Mouse (Mus musculus) intestine, embryonic 15.5 days (tissue): ENCODE results near the gene Fam214a. TPM values are rescaled to one million over a fixed set of nuclear protein-coding genes. Genes with fewer than 3 reads are reported as not detected.
A peak's percentile ranks its signal among the peaks of the same experiment; 100 is the strongest.

Source experiments
- ATAC-seq: fragments of 200-750 bp; cut with Nextera tagmentation; 2 replicates; pipeline ENCODE4 v1.8.0; 2017; ENCODE audit warnings: moderate TSS enrichment, moderate library complexity
- H3K27ac ChIP-seq: fragments of 300-500 bp; sonication (generic); 2 replicates; pipeline ENCODE4 v1.5.1; 2015; ENCODE audit warnings: mild to moderate bottlenecking, inconsistent platforms
- H3K27me3 ChIP-seq: fragments of 300-500 bp; sonication (generic); replicated peaks from 2 replicates; pipeline ENCODE4 v1.6.1; 2015; ENCODE audit warnings: inconsistent platforms
- H3K36me3 ChIP-seq: fragments of 300-500 bp; sonication (generic); 2 replicates; pipeline ENCODE4 v1.6.1; 2015; ENCODE audit warnings: inconsistent platforms
- H3K4me1 ChIP-seq: fragments of 300-500 bp; sonication (generic); replicated peaks from 2 replicates; pipeline ENCODE4 v1.6.1; 2015; ENCODE audit warnings: inconsistent platforms
- H3K4me2 ChIP-seq: fragments of 300-500 bp; sonication (generic); replicated peaks from 2 replicates; pipeline ENCODE4 v1.6.1; 2015; ENCODE audit warnings: mild to moderate bottlenecking, inconsistent platforms
- H3K4me3 ChIP-seq: fragments of 300-500 bp; sonication (generic); replicated peaks from 2 replicates; pipeline ENCODE4 v1.5.1; 2015; ENCODE audit warnings: inconsistent platforms
- H3K9ac ChIP-seq: fragments of 300-500 bp; sonication (generic); 2 replicates; pipeline ENCODE4 v1.6.1; 2015; ENCODE audit warnings: inconsistent platforms
- H3K9me3 ChIP-seq: fragments of 300-500 bp; sonication (generic); 2 replicates; pipeline ENCODE4 v1.6.1; 2016; ENCODE audit warnings: inconsistent platforms
- WGBS: fragments of 180-500 bp; shearing (Covaris S2); methylation state at CpG from one replicate; pipeline ENCODE4 v1.1.7; 2015; 5-methylcytosine and 5-hydroxymethylcytosine counted together
- polyA plus RNA-seq: library from polyadenylated mRNA; unstranded; fragments of >200 nt; fragmentation: Nextera tagmentation; extraction: Ambion mirVana; gene quantifications from 2 replicates; pipeline ENCODE4 v1.2.1, GENCODE M21; 2015

Fam214a gene
- polyA plus RNA-seq, 1 experiment from 2014 or later = 7.8 TPM

DNA sequence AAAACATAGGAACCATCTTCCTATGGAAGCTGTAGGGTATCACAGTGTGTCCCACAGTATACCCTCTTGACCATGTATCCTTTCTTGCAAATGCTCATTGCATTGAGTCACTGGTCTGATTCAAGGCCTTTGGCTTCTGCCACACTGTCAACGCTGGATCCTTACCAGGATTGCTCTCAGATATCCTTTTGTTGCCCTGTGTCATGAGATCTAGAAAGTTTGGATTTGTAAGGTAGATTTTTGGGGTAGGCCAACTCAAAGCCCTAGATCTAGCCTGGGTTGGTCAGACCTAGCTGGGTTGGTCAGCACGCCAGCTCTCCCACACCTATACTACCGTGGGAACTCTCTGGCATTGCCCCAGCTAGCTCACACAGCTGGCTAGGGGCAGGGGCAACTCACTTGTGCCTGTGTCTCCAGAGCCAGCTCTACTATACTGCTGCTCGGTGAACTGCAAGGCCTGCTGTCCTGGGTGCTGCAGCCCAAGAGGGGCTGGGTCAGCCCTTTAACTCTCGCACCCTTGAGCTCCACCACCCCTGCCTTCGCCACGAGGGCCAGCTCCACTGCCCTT is 36.3 kb downstream of the Fam214a start:
- no peak overlapping the region for H3K4me3 ChIP-seq
- H3K36me3 ChIP-seq = no peaks in the 10 kb centered on the region
- H3K27ac ChIP-seq = no peak overlapping the region
- no peaks in the 10 kb centered on the region for H3K4me1 ChIP-seq
- no peaks in the 10 kb centered on the region for H3K27me3 ChIP-seq
- ATAC-seq = no peak
- H3K9ac ChIP-seq = no peak overlapping the region
- WGBS = 93% methylated on average over 7 of the region's 7 CpGs
- H3K9me3 ChIP-seq = no peaks in the 10 kb centered on the region
- H3K4me2 ChIP-seq = no peak overlapping the region

DNA sequence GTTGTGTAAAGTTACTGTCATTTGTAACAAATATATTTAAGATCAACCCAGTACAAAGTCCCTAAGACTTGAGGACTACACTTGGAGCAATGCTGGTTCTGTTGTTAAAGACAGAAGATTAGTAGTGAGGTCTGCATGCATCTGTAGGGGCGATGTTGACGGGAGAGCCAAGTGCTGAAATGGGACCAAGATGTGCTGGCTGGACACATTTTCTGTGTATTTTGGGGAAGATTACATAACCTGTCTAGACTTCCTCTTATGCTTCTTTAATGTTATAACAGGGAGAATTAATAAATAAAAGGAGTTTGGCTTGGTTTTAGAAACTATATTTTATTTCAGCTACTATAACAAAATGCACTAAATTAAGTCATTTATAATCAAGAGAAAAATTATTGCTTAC is 37.3 kb downstream of the Fam214a start:
- Histone ChIP-seq H3K27ac (no peak overlapping the region), H3K4me1 (no peaks in the 10 kb centered on the region), H3K9ac (no peak overlapping the region), H3K36me3 (no peaks in the 10 kb centered on the region), H3K4me2 (no peak overlapping the region), H3K4me3 (no peak overlapping the region), H3K27me3 (no peaks in the 10 kb centered on the region), H3K9me3 (no peaks in the 10 kb centered on the region)
- 66% methylated on average over 2 of the region's 2 CpGs for WGBS
- ATAC-seq = no peak

DNA sequence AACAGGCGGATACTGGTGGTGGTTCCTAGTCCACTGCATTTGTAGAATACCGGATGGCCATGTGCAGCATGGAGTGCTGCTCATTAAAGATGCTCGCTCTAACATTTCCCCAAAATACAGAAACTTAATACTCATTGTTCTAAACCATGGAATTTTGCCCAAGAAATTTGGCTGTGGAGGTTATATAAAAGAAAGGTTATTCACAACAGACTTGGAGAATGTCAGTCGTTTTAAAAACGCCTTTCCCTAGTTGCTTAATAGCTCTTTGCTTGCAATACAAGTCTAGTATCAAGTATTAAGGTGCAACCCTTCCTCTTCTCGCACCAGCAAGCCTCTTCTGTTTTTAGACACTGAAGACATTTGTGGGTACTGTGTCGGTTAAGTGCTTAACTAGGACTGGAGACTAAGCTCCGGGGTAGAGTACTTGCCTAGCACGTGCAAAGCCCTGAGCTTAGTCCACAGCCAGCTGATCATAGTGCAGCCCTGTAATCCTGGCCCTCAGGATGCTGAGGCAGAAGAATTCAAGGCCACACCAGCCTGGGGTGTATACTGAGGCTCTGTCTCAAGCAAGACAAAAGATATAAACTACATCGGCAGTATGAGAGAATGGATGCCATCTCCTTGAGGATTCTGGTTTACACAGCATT is 42.0 kb downstream of the Fam214a start:
- no peak for ATAC-seq
- Histone ChIP-seq H3K9ac (no peak overlapping the region), H3K4me1 (no peaks in the 10 kb centered on the region), H3K4me3 (no peak overlapping the region), H3K36me3 (no peaks in the 10 kb centered on the region), H3K27ac (no peak overlapping the region), H3K27me3 (no peaks in the 10 kb centered on the region), H3K4me2 (no peak overlapping the region), H3K9me3 (no peaks in the 10 kb centered on the region)
- 74% methylated on average over 10 of the region's 10 CpGs for WGBS

DNA sequence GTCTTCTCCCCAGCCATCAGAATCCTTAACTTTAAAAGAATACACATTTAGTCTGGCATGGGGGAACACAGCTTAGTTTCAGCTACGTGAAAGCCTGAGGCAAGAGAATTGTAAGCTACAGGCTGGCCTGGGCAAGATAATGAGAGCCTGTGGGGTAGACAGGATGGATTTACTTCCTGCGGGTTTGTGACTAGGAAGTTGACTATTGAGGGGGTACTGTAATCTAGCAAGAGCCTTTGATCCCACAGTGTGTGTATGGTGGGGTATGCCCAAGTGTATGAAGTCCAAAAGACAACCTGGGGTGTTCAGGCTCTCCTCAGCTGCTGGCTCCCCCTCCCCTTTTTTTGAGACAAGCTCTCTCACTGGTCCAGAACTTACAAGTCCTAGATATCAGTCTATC is 43.7 kb downstream of the Fam214a start:
- no peak for ATAC-seq
- Histone ChIP-seq H3K4me2 (no peak overlapping the region), H3K27ac (no peak overlapping the region), H3K9ac (no peak overlapping the region), H3K36me3 (no peaks in the 10 kb centered on the region), H3K4me3 (no peak overlapping the region), H3K4me1 (peaks cover 6% of the 10 kb centered on the region), H3K9me3 (no peaks in the 10 kb centered on the region), H3K27me3 (no peaks in the 10 kb centered on the region)
- 74% methylated on average over 2 of the region's 2 CpGs for WGBS

DNA sequence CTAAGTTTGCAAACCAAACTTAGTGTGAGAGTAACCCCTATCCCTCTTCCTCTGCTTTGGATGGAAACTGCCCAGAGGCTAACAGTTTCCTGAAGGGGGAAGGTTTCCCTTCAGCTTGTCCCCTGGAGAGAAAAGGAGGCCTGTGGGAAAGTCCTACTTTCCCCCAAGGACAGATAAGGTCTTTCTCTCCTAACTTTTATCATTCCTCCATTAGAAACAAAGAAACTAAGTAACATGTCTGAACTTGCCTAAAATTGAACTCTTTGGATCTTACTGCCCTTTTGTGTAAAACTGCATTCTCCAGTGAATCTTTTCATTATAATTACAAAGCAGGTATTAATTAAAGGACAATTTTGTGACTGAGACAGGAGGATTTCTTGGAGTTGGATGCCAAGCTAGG is 45.3 kb downstream of the Fam214a start:
- Histone ChIP-seq H3K9me3 (no peaks in the 10 kb centered on the region), H3K36me3 (no peaks in the 10 kb centered on the region), H3K4me1 (peaks cover 14% of the 10 kb centered on the region), H3K4me3 (no peak overlapping the region), H3K9ac (no peak overlapping the region), H3K27ac (no peak overlapping the region), H3K27me3 (no peaks in the 10 kb centered on the region), H3K4me2 (no peak overlapping the region)
- no peak for ATAC-seq

DNA sequence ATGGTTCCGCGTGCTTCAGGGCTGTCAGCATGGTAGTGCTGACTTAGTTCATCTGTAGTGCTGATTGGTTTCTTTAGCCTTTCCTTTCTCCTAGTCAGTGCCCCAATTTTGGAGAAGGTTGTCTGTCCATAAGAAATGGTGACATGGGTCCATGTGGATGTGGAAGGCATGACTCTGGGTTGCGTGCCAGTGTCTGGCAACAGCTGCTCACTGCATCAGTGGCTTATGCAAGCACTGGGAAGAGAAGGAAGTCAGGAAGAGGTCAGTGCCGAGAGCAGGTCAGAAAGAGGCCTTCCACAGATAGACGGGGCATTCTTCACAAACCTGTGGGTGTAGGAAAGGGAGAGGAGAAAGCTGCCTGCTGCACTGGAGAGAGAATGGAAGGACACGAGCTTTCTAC is 48.3 kb downstream of the Fam214a start:
- H3K9ac ChIP-seq = no peak overlapping the region
- no peaks in the 10 kb centered on the region for H3K36me3 ChIP-seq
- H3K9me3 ChIP-seq = no peaks in the 10 kb centered on the region
- H3K27ac ChIP-seq = no peak overlapping the region
- H3K27me3 ChIP-seq = no peaks in the 10 kb centered on the region
- H3K4me2 ChIP-seq = no peak overlapping the region
- H3K4me3 ChIP-seq = no peak overlapping the region
- H3K4me1 ChIP-seq = peaks cover 14% of the 10 kb centered on the region
- 74% methylated on average over 6 of the region's 6 CpGs for WGBS
- no peak for ATAC-seq

DNA sequence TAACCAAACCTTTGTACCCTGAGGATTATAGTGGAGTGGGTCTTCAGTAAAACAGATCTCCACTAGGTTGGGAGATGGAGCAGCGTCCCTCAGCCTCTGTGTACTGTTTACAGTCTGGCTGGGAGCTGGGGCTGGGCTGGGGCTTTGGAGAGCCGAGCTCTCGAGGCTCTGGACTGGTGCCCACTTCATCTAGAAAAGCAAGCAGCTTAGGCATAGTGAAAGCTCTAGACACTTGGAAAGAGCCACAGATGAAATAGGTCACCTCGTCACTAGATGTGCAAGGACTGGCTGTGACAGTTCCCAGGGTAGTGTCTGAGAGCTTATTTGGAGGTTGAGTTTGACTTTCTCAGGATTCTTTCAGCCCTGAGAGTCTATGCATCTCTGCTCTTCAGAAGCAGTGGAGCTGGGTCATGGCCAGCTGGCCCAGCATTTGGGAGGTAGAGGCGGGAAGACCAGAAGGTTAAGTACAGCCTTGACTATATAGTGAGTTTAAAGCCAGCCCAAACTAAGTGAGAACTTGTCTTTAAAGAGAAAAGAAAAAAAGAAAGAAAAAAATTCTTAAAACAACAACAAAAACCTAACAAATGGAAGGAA is 49.0 kb downstream of the Fam214a start:
- Histone ChIP-seq H3K4me2 (no peak overlapping the region), H3K36me3 (no peaks in the 10 kb centered on the region), H3K4me1 (peaks cover 14% of the 10 kb centered on the region), H3K9ac (no peak overlapping the region), H3K9me3 (no peaks in the 10 kb centered on the region), H3K27me3 (no peaks in the 10 kb centered on the region), H3K27ac (peak overlapping the region; percentile 48; the same call in 1 of the 2 replicates), H3K4me3 (no peak overlapping the region)
- peak; percentile 47 for ATAC-seq
- 42% methylated on average over 5 of the region's 5 CpGs for WGBS

DNA sequence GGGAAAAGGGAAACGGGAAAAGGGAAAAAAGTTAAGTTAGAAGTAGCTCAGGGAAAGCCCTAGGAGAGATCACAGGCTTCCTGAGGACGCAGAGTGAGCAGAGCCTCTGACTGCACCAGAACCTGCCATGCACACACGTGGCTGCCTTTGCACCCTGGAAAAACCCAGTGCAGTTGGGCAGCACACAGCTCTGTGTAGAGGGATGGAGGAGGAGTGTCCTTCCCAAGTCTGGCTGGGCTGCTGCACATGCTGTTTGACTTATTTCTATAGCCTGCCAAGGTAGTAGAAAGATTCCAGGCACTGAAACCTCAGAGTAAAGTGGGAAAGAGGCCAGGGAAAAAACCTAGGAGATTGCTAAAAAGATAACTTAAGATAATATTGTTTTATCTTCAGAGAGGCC is 49.6 kb downstream of the Fam214a start:
- no peak overlapping the region for H3K4me3 ChIP-seq
- no peaks in the 10 kb centered on the region for H3K36me3 ChIP-seq
- H3K27ac ChIP-seq = peak overlapping the region; percentile 48; the same call in 1 of the 2 replicates
- H3K9ac ChIP-seq = no peak overlapping the region
- no peaks in the 10 kb centered on the region for H3K27me3 ChIP-seq
- 60% methylated on average over 3 of the region's 3 CpGs for WGBS
- peak; percentile 39; the same call in 1 of the 2 replicates for ATAC-seq
- H3K4me1 ChIP-seq = peaks cover 14% of the 10 kb centered on the region
- no peak overlapping the region for H3K4me2 ChIP-seq
- no peaks in the 10 kb centered on the region for H3K9me3 ChIP-seq

DNA sequence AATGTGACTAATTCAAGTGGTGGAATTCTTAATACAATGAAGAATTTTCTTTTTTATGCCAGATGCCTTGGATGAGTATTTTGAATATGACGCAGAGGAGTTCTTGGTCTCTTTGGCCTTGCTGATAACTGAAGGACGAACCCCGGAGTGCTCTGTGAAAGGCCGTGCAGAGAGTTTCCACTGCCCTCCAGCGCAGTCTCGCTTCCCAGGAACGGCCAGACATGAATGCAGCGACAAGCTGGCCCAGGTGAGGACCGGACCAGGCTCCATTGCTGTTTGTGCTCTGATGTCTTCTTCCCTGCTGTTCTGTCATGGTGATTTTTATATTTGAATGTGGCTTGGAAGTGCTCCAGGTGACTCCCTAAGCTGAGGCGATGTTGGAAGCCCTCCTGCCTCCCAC is 51.5 kb downstream of the Fam214a start:
- H3K4me2 ChIP-seq = no peak overlapping the region
- H3K4me3 ChIP-seq = no peak overlapping the region
- 93% methylated on average over 10 of the region's 10 CpGs for WGBS
- H3K27ac ChIP-seq = no peak overlapping the region
- no peak for ATAC-seq
- no peaks in the 10 kb centered on the region for H3K36me3 ChIP-seq
- H3K9ac ChIP-seq = no peak overlapping the region
- peaks cover 14% of the 10 kb centered on the region for H3K4me1 ChIP-seq
- H3K9me3 ChIP-seq = no peaks in the 10 kb centered on the region
- H3K27me3 ChIP-seq = no peaks in the 10 kb centered on the region

DNA sequence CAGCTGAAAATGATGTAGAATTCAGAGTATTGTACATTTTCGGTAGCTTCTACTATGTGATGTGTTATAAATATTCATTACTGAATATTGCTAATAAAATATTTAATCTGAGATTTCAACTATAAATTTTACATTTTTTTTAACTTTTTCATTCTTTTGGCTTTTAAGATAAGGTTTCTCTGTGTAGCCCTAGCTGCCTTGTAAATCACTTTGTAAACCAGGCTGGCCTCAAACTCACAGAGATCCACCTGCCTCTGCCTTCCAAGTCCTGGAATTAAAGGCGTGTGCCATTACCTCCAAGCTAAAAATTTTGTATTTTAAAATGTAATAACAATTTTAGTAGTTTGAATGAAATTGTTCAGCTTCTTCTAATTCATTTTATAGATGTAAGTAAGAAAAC is 63.9 kb downstream of the Fam214a start:
- ATAC-seq = no peak
- Histone ChIP-seq H3K27ac (no peak overlapping the region), H3K9ac (no peak overlapping the region), H3K36me3 (no peaks in the 10 kb centered on the region), H3K4me1 (no peaks in the 10 kb centered on the region), H3K4me3 (no peak overlapping the region), H3K27me3 (no peaks in the 10 kb centered on the region), H3K4me2 (no peak overlapping the region), H3K9me3 (no peaks in the 10 kb centered on the region)
- 92% methylated on average over 2 of the region's 2 CpGs for WGBS

DNA sequence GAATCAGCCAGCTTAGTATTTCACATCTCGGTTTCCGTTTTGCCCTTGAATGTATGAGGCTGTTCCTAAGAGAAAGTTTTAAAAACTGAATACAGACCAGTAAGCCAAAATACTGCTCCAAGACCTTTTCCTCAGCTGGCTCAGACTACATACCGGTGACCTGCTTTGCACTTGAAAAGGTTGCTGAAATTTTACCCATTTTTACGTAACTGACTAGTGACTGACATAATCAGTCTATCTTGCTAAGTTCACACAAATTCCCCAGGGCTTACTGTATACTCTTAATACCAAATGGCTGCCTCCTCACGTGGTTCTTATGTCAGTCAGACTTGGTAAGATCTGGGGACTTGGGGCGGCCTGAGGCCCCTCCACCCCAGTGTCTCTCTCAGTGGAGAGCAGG is 66.5 kb downstream of the Fam214a start:
- Histone ChIP-seq H3K9ac (no peak overlapping the region), H3K4me2 (no peak overlapping the region), H3K36me3 (no peaks in the 10 kb centered on the region), H3K4me1 (no peaks in the 10 kb centered on the region), H3K27ac (no peak overlapping the region), H3K9me3 (no peaks in the 10 kb centered on the region), H3K27me3 (no peaks in the 10 kb centered on the region), H3K4me3 (no peak overlapping the region)
- WGBS = 91% methylated on average over 6 of the region's 6 CpGs
- no peak for ATAC-seq

DNA sequence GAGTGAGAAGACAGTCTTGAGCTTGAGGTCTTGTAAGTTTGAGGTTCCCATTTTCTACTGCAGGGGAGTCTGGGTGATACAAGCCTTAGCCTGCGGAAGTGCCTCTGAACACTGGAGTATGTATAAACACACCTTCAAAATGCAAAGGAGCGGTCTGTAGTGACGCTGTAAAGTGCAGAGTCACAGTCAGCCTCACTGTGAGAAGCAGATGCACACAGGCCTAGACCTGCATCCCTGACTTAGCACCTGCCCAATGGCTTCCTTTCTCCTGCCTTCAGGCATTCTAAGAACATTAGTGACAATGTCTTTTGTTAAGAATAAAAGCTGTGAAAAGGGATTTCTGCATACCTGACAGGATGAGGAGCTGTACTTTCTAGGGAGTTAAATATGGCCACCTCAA is 66.9 kb downstream of the Fam214a start:
- Histone ChIP-seq H3K36me3 (no peaks in the 10 kb centered on the region), H3K4me3 (no peak overlapping the region), H3K27ac (no peak overlapping the region), H3K9me3 (no peaks in the 10 kb centered on the region), H3K9ac (no peak overlapping the region), H3K27me3 (no peaks in the 10 kb centered on the region), H3K4me2 (no peak overlapping the region), H3K4me1 (0 out of 2 replicates have a peak, but pooled peaks cover 3% of the 10 kb centered on the region)
- 64% methylated on average over 3 of the region's 3 CpGs for WGBS
- no peak for ATAC-seq

DNA sequence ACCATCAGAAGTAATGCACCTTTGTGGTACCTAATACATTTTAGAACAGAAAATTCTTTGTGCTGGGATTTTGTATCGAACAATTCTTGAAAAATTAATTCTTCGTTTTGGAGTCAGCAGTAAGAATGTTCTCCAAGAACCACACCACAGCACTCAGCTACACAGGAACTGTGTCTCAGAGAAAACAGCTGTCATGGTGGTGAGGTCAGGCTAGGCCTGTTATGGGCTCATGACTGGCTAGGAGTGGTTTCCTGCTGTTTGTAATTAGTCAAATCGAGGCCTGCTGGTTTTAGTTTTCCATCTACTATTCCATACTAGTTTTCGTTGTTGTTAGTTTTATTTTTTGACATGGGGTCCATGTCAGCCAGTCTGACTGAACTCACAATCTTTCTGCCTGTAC is 67.9 kb downstream of the Fam214a start:
- WGBS = 78% methylated on average over 4 of the region's 4 CpGs
- H3K4me1 ChIP-seq = 0 out of 2 replicates have a peak, but pooled peaks cover 3% of the 10 kb centered on the region
- H3K27ac ChIP-seq = no peak overlapping the region
- no peaks in the 10 kb centered on the region for H3K9me3 ChIP-seq
- no peaks in the 10 kb centered on the region for H3K27me3 ChIP-seq
- no peak overlapping the region for H3K4me3 ChIP-seq
- no peak overlapping the region for H3K9ac ChIP-seq
- H3K4me2 ChIP-seq = no peak overlapping the region
- no peaks in the 10 kb centered on the region for H3K36me3 ChIP-seq
- ATAC-seq = no peak
